In genomic region chr6:120473427-120473826, GRCm38 (mm10) we compare ENCODE assay signal across 8 mouse cellular contexts. TPM values are rescaled to one million over a fixed set of nuclear protein-coding genes. Genes with fewer than 3 reads are reported as not detected.
A peak's percentile ranks its signal among the peaks of the same experiment; 100 is the strongest.
DNase-seq lines count a peak whose midpoint lies in the region; ATAC-seq lines count a peak whose summit lies in the region.

No protein-coding gene starts in this region.

- peaks cover 28% of the 10 kb centered on the region for H3K4me1 ChIP-seq in forebrain, embryonic 13.5 days
- peaks cover 25% of the 10 kb centered on the region for H3K4me1 ChIP-seq in limb, embryonic 10.5 days
- peaks cover 13% of the 10 kb centered on the region for H3K4me1 ChIP-seq in midbrain, embryonic 14.5 days (ENCODE audit: control insufficient read depth, insufficient read depth, low read length)

- no peak overlapping the region for H3K4me2 ChIP-seq in forebrain, embryonic 13.5 days
- H3K4me2 ChIP-seq in midbrain, embryonic 14.5 days (ENCODE audit: low read length), result no peak overlapping the region

- 0 out of 2 replicates have a peak, but pooled peaks have one; percentile 12 for ATAC-seq in forebrain, embryonic 13.5 days
- ATAC-seq in midbrain, embryonic 14.5 days (ENCODE audit: low FRiP score, low TSS enrichment), result peak; percentile 46; the same call in 1 of the 2 replicates

- H3K36me3 ChIP-seq in forebrain, embryonic 13.5 days (ENCODE audit: poor library complexity, severe bottlenecking), result no peaks in the 10 kb centered on the region
- H3K36me3 ChIP-seq in limb, embryonic 10.5 days, result no peaks in the 10 kb centered on the region
- no peaks in the 10 kb centered on the region for H3K36me3 ChIP-seq in midbrain, embryonic 14.5 days (ENCODE audit: control insufficient read depth, insufficient read depth, low read length)

- DNase-seq in heart, postnatal 10 days, result peak; percentile 30 to 32
- no peak for DNase-seq in heart, adult 8-10 months (ENCODE audit: low spot score)
- DNase-seq in limb, embryonic 10.5 days (ENCODE audit: low spot score), result no peak
- DNase-seq in midbrain, embryonic 14.5 days, result no peak
- DNase-seq in gastrocnemius, adult 18-20 months (ENCODE audit: low spot score), result no peak
- DNase-seq in right cerebral cortex, adult 18-20 months, result no peak
- DNase-seq in cerebellum, adult 11 months, result no peak

- peak overlapping the region; percentile 41 for H3K27ac ChIP-seq in forebrain, embryonic 13.5 days
- H3K27ac ChIP-seq in limb, embryonic 10.5 days, result peak overlapping the region; percentile 39; the same call in 1 of the 2 replicates
- peak overlapping the region; percentile 74 for H3K27ac ChIP-seq in midbrain, embryonic 14.5 days (replicated peaks; ENCODE audit: low read depth, low read length)

- intact Hi-C loops in heart, postnatal 10 days (cut with DNase I), result no loop called here

- no peak overlapping the region for H3K9ac ChIP-seq in forebrain, embryonic 13.5 days
- no peak overlapping the region for H3K9ac ChIP-seq in midbrain, embryonic 14.5 days (replicated peaks; ENCODE audit: low read length)

- 38% methylated on average over 4 of the region's 5 CpGs for WGBS in forebrain, embryonic 13.5 days
- 55% methylated on average over 5 of the region's 5 CpGs for WGBS in limb, embryonic 10.5 days
- WGBS in midbrain, embryonic 14.5 days, result 23% methylated on average over 5 of the region's 5 CpGs

- H3K27me3 ChIP-seq in forebrain, embryonic 13.5 days, result no peaks in the 10 kb centered on the region
- no peaks in the 10 kb centered on the region for H3K27me3 ChIP-seq in limb, embryonic 10.5 days (ENCODE audit: low read depth, poor library complexity, severe bottlenecking)
- no peaks in the 10 kb centered on the region for H3K27me3 ChIP-seq in midbrain, embryonic 14.5 days (ENCODE audit: control insufficient read depth, insufficient read depth, low read length)

- no peak overlapping the region for H3K4me3 ChIP-seq in forebrain, embryonic 13.5 days
- H3K4me3 ChIP-seq in limb, embryonic 10.5 days, result no peak overlapping the region
- H3K4me3 ChIP-seq in midbrain, embryonic 14.5 days (replicated peaks; ENCODE audit: low read depth, low read length), result no peak overlapping the region

- no peaks in the 10 kb centered on the region for H3K9me3 ChIP-seq in forebrain, embryonic 13.5 days (replicated peaks)
- no peaks in the 10 kb centered on the region for H3K9me3 ChIP-seq in limb, embryonic 10.5 days (replicated peaks)
- no peaks in the 10 kb centered on the region for H3K9me3 ChIP-seq in midbrain, embryonic 14.5 days (ENCODE audit: control insufficient read depth, low read length)

RNA-seq across cellular contexts. Expression of gene Il17ra, which starts 10.4 kb away (rescaled TPM):
- total RNA-seq in heart, postnatal 10 days (2021), result 1 to 10 TPM; 2.9 to 3.6 TPM
- 1 to 10 TPM; 2.4 to 5.1 (median 3.0) TPM for total RNA-seq in heart, adult 8-10 months (2022)
- polyA plus RNA-seq in forebrain, embryonic 13.5 days (2015; fragmentation: Nextera tagmentation; extraction: Ambion mirVana), result 4.4 and 5.2 TPM in 2 replicates
- 2.8 and 3.0 TPM in 2 replicates for polyA plus RNA-seq in limb, embryonic 10.5 days (2016; fragmentation: Nextera tagmentation; extraction: Ambion mirVana)
- polyA plus RNA-seq in midbrain, embryonic 14.5 days (2014; fragmentation: Nextera tagmentation; extraction: Ambion mirVana), result 1.6 and 2.8 TPM in 2 replicates
- total RNA-seq in gastrocnemius, adult 18-20 months (2021), result 1 to 10 TPM; 1.3 to 1.4 TPM

RNA-seq across cellular contexts. Expression of gene Tmem121b, which starts 20.2 kb away (rescaled TPM):
- total RNA-seq in heart, postnatal 10 days (2021), result under 1 TPM in 1 of 2 experiments, not detected in 1; 0.05 TPM
- total RNA-seq in heart, adult 8-10 months (2022), result not detected
- 2.0 and 2.3 TPM in 2 replicates for polyA plus RNA-seq in forebrain, embryonic 13.5 days (2015; fragmentation: Nextera tagmentation; extraction: Ambion mirVana)
- polyA plus RNA-seq in limb, embryonic 10.5 days (2016; fragmentation: Nextera tagmentation; extraction: Ambion mirVana), result 0.10 and 0.18 TPM in 2 replicates
- 4.4 and 6.3 TPM in 2 replicates for polyA plus RNA-seq in midbrain, embryonic 14.5 days (2014; fragmentation: Nextera tagmentation; extraction: Ambion mirVana)
- not detected for total RNA-seq in gastrocnemius, adult 18-20 months (2021)

RNA-seq across cellular contexts. Expression of gene Hdhd5, which starts 57.7 kb away (rescaled TPM):
- total RNA-seq in heart, postnatal 10 days (2021), result 10 to 100 TPM; 21.2 to 21.4 TPM
- 10 to 100 TPM; 20.1 to 25.0 (median 22.9) TPM for total RNA-seq in heart, adult 8-10 months (2022)
- polyA plus RNA-seq in forebrain, embryonic 13.5 days (2015; fragmentation: Nextera tagmentation; extraction: Ambion mirVana), result 15.7 and 16.6 TPM in 2 replicates
- polyA plus RNA-seq in limb, embryonic 10.5 days (2016; fragmentation: Nextera tagmentation; extraction: Ambion mirVana), result 24.4 and 26.3 TPM in 2 replicates
- 9.6 and 10.9 TPM in 2 replicates for polyA plus RNA-seq in midbrain, embryonic 14.5 days (2014; fragmentation: Nextera tagmentation; extraction: Ambion mirVana)
- total RNA-seq in gastrocnemius, adult 18-20 months (2021), result 10 to 100 TPM; 19.9 to 26.1 TPM

Comparison
In these comparisons a context has a peak if more than half of its experiments do, and no peak if none do; other contexts are left out.
1. DNase-seq: peak in heart, postnatal 10 days (2 of 2); none in heart, adult 8-10 months (single experiment), limb, embryonic 10.5 days (single experiment), midbrain, embryonic 14.5 days (single experiment), gastrocnemius, adult 18-20 months (single experiment), right cerebral cortex, adult 18-20 months (single experiment) and cerebellum, adult 11 months (single experiment).
2. Peak in every context shown above with its lines, with median percentiles within 50 percentile points of each other: H3K27ac ChIP-seq.